Mouse (Mus musculus): ENCODE measurements around the gene Mdm1. TPM values are rescaled to one million over a fixed set of nuclear protein-coding genes. Genes with fewer than 3 reads are reported as not detected.
"Not testable (repeated sequence)": the region's sequence is repeated elsewhere in the genome, so short reads cannot be mapped to it uniquely, and the experiment has no call there.

The Mdm1 gene
- polyA plus RNA-seq, 1 experiment: 3.4 TPM

GRCm38 (mm10) chr10:118161131-118161530 is 19.5 kb downstream of the Mdm1 start:
- Histone ChIP-seq H3ac (ENCODE audit: control insufficient read depth, insufficient read length) (no peak overlapping the region), H3K27me3 (ENCODE audit: control insufficient read depth, insufficient read depth, insufficient read length) (no peaks in the 10 kb centered on the region), H3K79me2 (ENCODE audit: control insufficient read depth, insufficient read depth) (no peaks in the 10 kb centered on the region), H3K4me2 (ENCODE audit: low read depth) (no peak overlapping the region), H3K36me3 (ENCODE audit: control insufficient read depth, insufficient read depth) (peaks cover 10% of the 10 kb centered on the region), H3K4me3 (no peak overlapping the region)
- no peak for TF ChIP-seq CEBPB (IDR thresholded peaks at IDR 0.05; ENCODE audit: insufficient read depth, poor library complexity, severe bottlenecking)
- no peak for TF ChIP-seq SRF (IDR thresholded peaks at IDR 0.05; ENCODE audit: control insufficient read depth, insufficient read length, low read depth)
- no peak for TF ChIP-seq MAX (IDR thresholded peaks at IDR 0.05; ENCODE audit: low read depth)
- TF ChIP-seq POLR2AphosphoS2 (IDR thresholded peaks at IDR 0.05; ENCODE audit: insufficient read length, low read depth): no peak
- no peak for TF ChIP-seq MYOD1 (IDR thresholded peaks at IDR 0.05; ENCODE audit: control insufficient read depth in 1 of 3, insufficient read length in 2 of 3, low read depth in 2 of 3)
- TF ChIP-seq POLR2A (IDR thresholded peaks at IDR 0.05; ENCODE audit: insufficient read length, low read depth): no peak
- TF ChIP-seq MYOG (IDR thresholded peaks at IDR 0.05; ENCODE audit: control insufficient read depth in 1 of 3, insufficient read depth in 1 of 3, insufficient read length in 2 of 3, low read depth in 2 of 3): no peak
- TF ChIP-seq USF1 (IDR thresholded peaks at IDR 0.05; ENCODE audit: low read depth): no peak
- no peak for TF ChIP-seq TCF12 (IDR thresholded peaks at IDR 0.05; ENCODE audit: insufficient read depth, poor library complexity, severe bottlenecking)
- TF ChIP-seq REST (IDR thresholded peaks at IDR 0.05; ENCODE audit: insufficient read depth, insufficient read length): no peak
- TF ChIP-seq E2F4 (IDR thresholded peaks at IDR 0.05; ENCODE audit: insufficient read depth): no peak
- TF ChIP-seq TCF3 (IDR thresholded peaks at IDR 0.05; ENCODE audit: insufficient read length, low read depth): no peak

- Histone ChIP-seq H3K4me3 (no peak overlapping the region), H3ac (ENCODE audit: control insufficient read depth, insufficient read length) (no peak overlapping the region), H3K79me2 (ENCODE audit: control insufficient read depth, insufficient read depth) (no peaks in the 10 kb centered on the region), H3K4me2 (ENCODE audit: low read depth) (no peak overlapping the region), H3K36me3 (ENCODE audit: control insufficient read depth, insufficient read depth) (peaks cover 3% of the 10 kb centered on the region), H3K27me3 (ENCODE audit: control insufficient read depth, insufficient read depth, insufficient read length) (no peaks in the 10 kb centered on the region)
- TF ChIP-seq MYOG (IDR thresholded peaks at IDR 0.05; ENCODE audit: control insufficient read depth in 1 of 3, insufficient read depth in 1 of 3, insufficient read length in 2 of 3, low read depth in 2 of 3) (no peak), REST (IDR thresholded peaks at IDR 0.05; ENCODE audit: insufficient read depth, insufficient read length) (no peak), MYOD1 (IDR thresholded peaks at IDR 0.05; ENCODE audit: control insufficient read depth in 1 of 3, insufficient read length in 2 of 3, low read depth in 2 of 3) (no peak), SRF (IDR thresholded peaks at IDR 0.05; ENCODE audit: control insufficient read depth, insufficient read length, low read depth) (no peak), POLR2A (IDR thresholded peaks at IDR 0.05; ENCODE audit: insufficient read length, low read depth) (no peak)
Measured at GRCm38 (mm10) chr10:118169212-118169611, 27.6 kb downstream of the Mdm1 start.

GRCm38 (mm10) chr10:118172416-118172815 is 30.8 kb downstream of the Mdm1 start:
- H3K79me2 ChIP-seq (ENCODE audit: control insufficient read depth, insufficient read depth): no peaks in the 10 kb centered on the region
- peak overlapping the region; percentile 67 for H3K4me2 ChIP-seq (ENCODE audit: low read depth)
- no peak overlapping the region for H3K4me3 ChIP-seq
- 0 out of 2 replicates have a peak, but pooled peaks have one; percentile 22 for TF ChIP-seq CEBPB (IDR thresholded peaks at IDR 0.05; ENCODE audit: insufficient read depth, poor library complexity, severe bottlenecking)
- no peak for TF ChIP-seq REST (IDR thresholded peaks at IDR 0.05; ENCODE audit: insufficient read depth, insufficient read length)
- H3ac ChIP-seq (ENCODE audit: control insufficient read depth, insufficient read length): no peak overlapping the region
- H3K27me3 ChIP-seq (ENCODE audit: control insufficient read depth, insufficient read depth, insufficient read length): no peaks in the 10 kb centered on the region
- H3K36me3 ChIP-seq (ENCODE audit: control insufficient read depth, insufficient read depth): peaks cover 3% of the 10 kb centered on the region

- Histone ChIP-seq H3K36me3 (ENCODE audit: control insufficient read depth, insufficient read depth) (peaks cover 3% of the 10 kb centered on the region), H3K4me3 (no peak overlapping the region), H3ac (ENCODE audit: control insufficient read depth, insufficient read length) (no peak overlapping the region), H3K4me2 (ENCODE audit: low read depth) (peak overlapping the region; percentile 67), H3K79me2 (ENCODE audit: control insufficient read depth, insufficient read depth) (no peaks in the 10 kb centered on the region), H3K27me3 (ENCODE audit: control insufficient read depth, insufficient read depth, insufficient read length) (no peaks in the 10 kb centered on the region)
- TF ChIP-seq CEBPB (IDR thresholded peaks at IDR 0.05; ENCODE audit: insufficient read depth, poor library complexity, severe bottlenecking) (peak; percentile 29; the same call in 1 of the 2 replicates), REST (IDR thresholded peaks at IDR 0.05; ENCODE audit: insufficient read depth, insufficient read length) (no peak)
Measured at GRCm38 (mm10) chr10:118172876-118173275, 31.3 kb downstream of the Mdm1 start.

GRCm38 (mm10) chr10:118175542-118175941 is 33.9 kb downstream of the Mdm1 start:
- not testable (repeated sequence) for H3K4me2 ChIP-seq (ENCODE audit: low read depth); H3K27me3 ChIP-seq (ENCODE audit: control insufficient read depth, insufficient read depth, insufficient read length); H3K79me2 ChIP-seq (ENCODE audit: control insufficient read depth, insufficient read depth); H3K36me3 ChIP-seq (ENCODE audit: control insufficient read depth, insufficient read depth); H3ac ChIP-seq (ENCODE audit: control insufficient read depth, insufficient read length); H3K4me3 ChIP-seq

- TF ChIP-seq CEBPB (IDR thresholded peaks at IDR 0.05; ENCODE audit: insufficient read depth, poor library complexity, severe bottlenecking) (no peak), MYOD1 (IDR thresholded peaks at IDR 0.05; ENCODE audit: control insufficient read depth in 1 of 3, insufficient read length in 2 of 3, low read depth in 2 of 3) (peak in 1 of 3 experiments; percentile 7), SRF (IDR thresholded peaks at IDR 0.05; ENCODE audit: control insufficient read depth, insufficient read length, low read depth) (no peak)
- Histone ChIP-seq H3K4me2 (ENCODE audit: low read depth) (peak overlapping the region; percentile 31), H3K4me3 (no peak overlapping the region), H3K36me3 (ENCODE audit: control insufficient read depth, insufficient read depth) (no peaks in the 10 kb centered on the region), H3ac (ENCODE audit: control insufficient read depth, insufficient read length) (no peak overlapping the region), H3K27me3 (ENCODE audit: control insufficient read depth, insufficient read depth, insufficient read length) (no peaks in the 10 kb centered on the region), H3K79me2 (ENCODE audit: control insufficient read depth, insufficient read depth) (no peaks in the 10 kb centered on the region)
Measured at GRCm38 (mm10) chr10:118178735-118179151, 37.1 kb downstream of the Mdm1 start.

All from myocyte (in vitro differentiated cells).